Mouse (Mus musculus) urinary bladder, postnatal 14 days (tissue): Measurements from ENCODE around the gene Tlk2.
A peak's percentile ranks its signal among the peaks of the same experiment; 100 is the strongest.

Experiments used
- DNase-seq: peaks from one replicate; pipeline ENCODE4 v3.0.0; 2021; ENCODE audit warnings: low spot score

The Tlk2 gene

GRCm38 (mm10) chr11:105261601-105262351, 83.2 kb downstream of the Tlk2 start:
- no peak for DNase-seq

GRCm38 (mm10) chr11:105264506-105264905, 85.9 kb downstream of the Tlk2 start:
- DNase-seq = no peak

DNA sequence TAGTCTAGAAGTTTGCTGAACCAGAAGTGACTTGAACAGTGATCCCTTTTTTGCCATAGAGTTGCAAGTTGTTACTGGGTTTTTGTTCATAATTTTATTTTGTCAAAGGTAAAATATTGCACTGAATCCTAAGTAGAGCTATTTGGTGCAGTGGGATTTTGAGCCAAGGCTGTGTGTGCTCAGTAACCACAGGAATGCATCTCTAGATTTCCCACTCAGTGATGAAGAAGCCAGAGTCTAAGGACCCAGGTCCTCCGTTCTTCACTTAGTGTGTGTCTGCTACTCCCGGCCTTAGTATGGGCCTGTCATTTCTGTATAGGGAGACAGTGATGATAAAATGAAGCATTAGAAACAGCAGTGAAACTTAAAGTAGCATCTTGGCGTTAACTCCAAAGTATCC, 86.4 kb downstream of the Tlk2 start:
- DNase-seq = no peak

DNA sequence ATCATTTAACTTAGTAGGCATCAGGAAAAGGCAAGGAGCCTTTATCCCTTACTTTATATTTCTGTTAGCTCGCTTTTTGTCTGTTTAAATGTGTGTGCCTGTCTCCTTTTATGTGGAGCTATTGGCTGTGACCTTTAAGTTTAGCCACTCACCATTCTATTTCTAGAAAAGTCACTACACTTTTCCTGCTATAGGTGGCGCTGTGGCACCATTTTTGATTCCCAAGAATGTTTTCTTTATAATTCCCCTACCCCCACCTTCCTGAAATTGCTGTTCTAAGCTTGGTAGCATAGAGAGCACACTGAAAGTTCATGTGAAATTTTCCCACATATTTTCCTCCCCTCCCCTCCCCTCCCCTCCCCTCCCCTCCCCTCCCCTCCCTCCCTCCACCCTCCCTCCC, 91.5 kb downstream of the Tlk2 start:
- peak; percentile 58 for DNase-seq

DNA sequence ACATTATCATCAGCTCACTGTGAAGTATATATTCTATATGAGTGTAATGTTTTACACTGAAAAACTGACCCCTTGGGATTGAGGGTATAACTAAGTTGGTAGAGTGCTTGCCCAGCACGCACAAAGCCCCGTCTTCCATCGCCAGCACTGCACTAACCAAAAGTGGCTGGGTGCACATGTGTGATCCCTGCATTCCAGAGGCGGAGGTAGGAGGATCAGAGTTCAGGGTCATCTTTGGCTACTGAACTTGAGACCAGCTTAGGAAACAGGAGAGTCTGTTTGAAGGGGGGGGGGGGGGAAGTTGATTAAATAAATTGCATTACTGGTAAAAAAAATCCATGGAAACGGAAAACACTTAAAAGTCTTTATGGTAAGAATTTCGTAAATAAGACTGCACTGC, 101.8 kb downstream of the Tlk2 start:
- DNase-seq = no peak

DNA sequence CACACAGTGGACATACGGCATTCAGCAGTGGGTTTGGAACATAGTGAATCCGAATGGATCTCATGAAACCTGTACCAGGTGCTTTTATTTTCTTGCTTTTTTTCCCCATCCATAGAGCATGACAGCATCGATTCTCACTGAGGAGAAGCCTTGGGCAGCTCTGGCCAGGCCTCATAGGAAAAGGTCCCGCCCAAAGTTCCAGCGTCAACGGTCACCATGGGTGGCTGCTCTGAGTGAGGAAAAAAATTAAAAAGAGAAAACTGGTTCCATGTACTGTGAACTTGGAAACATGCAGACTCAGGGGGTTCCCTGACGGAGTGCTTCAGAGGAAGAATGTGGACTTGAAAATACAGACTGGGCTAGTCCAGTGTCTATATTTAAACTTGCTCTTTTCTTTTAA, 102.7 kb downstream of the Tlk2 start:
- DNase-seq = no peak

DNA sequence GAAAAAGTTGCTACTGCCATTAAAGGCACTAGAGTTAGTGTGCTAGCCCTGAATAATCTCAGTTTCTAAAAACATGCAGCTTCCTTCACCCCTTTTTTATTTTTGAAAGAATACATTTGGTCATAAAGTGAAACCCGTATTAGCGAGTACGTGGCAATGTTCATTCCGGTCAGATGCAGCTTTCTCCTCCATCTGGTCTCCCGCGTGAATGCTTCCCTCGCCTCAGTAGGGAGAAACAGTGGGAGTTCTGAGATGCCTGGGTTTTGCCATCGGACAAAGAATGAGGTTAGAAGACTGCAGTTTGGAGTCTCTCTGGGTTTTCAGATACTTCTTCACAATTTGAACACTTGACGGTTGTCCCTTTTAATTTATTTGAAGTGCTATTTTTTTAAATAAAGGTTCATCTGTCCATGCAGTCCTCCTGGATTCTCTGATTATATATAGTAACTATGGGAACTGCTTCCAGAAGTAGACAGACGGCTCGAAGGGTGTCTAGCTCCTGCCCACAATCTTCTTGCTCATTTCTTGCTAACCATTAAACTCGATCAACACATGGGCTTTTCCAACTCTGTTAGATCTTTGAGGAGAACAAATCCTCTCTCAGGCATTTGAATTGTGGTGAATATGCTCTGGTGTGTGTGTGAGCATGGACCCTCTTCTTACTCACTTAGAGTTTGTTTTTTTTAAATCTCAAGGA, 103.3 kb downstream of the Tlk2 start:
- no peak for DNase-seq

- peak; percentile 30 for DNase-seq
These were observed 103.9 kb downstream of the Tlk2 start for GRCm38 (mm10) chr11:105282460-105282859.

DNA sequence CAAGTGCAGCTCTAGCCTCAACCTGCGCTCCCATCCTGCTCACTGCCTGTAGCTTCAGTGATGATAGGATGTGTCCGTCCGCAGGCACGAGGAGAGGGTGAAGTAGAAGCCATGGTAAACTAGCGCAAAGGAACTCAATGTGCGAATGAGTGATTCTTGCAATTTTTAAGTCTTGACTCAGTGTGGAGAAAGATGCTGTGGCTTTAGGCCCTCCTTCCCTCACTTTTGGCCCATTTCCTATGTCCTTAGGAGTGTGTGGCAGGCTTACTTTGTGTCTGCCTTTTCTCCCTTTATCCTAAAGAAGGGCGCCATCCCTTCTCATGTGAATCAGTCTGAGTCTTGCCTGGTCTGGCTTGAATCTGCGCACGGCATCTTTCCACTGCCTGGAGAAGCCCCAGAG, 104.4 kb downstream of the Tlk2 start:
- no peak for DNase-seq

DNA sequence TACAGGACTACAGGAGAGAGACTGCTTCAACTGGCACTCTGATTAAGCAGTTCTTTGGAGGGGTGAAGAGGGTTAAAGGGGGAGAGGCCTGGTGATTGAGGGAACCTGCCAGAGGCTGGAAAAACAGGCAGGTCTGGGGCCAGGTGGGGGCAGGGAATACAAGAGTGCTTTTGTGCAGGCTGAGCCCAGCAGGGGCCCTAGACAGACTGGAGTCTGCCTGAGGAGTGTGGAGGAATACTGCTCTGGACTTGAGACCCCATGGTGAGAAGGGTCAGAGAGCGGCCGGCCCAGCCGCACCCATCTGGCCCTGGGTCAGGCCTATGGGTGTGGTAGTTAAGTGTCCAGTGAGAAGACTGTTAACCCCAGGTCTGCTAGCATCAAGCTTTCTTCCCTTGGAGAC, 107.1 kb downstream of the Tlk2 start:
- DNase-seq = peak; percentile 38

DNA sequence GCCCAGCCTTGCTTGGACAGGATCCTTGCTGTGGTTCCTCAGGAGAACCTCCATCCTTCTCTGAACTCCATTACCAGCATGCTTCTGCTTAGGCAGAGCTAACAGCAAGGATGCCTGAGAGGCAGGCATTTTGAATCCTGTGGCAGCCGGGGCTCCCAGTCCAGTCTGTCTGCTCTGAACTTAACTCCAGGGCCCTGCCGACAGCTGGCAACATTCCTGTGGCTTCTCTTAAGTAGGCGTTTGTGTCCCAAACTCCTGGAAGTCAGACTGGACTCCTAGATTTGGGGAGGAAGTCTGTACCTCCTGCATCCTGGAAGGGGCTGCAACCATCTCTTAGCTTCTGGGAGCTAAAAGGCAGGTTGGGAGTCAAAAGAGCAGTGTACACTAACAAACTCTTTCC, 110.8 kb downstream of the Tlk2 start:
- no peak for DNase-seq

DNA sequence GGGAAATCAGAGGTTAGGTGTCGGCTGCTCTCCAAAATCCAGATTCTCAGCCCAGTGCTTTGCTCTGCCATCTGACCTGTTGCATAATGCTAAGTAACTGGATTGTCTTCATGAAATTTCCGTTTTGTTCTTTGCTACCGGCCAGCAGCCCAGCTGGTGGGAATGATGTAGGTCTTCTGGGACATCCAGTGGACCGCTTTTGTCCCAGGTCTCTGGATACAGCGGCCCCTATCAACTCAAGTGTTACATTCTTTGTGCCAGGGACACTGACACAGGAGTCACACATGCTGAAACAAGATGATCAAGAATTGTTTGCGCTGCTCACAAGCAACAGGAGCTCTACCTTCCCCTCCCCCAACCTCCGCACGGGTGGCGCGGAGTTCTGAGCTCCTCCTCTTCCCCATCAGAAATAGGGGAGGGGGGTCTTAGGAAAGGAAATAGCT, 113.1 kb downstream of the Tlk2 start:
- peak; percentile 25 for DNase-seq

DNA sequence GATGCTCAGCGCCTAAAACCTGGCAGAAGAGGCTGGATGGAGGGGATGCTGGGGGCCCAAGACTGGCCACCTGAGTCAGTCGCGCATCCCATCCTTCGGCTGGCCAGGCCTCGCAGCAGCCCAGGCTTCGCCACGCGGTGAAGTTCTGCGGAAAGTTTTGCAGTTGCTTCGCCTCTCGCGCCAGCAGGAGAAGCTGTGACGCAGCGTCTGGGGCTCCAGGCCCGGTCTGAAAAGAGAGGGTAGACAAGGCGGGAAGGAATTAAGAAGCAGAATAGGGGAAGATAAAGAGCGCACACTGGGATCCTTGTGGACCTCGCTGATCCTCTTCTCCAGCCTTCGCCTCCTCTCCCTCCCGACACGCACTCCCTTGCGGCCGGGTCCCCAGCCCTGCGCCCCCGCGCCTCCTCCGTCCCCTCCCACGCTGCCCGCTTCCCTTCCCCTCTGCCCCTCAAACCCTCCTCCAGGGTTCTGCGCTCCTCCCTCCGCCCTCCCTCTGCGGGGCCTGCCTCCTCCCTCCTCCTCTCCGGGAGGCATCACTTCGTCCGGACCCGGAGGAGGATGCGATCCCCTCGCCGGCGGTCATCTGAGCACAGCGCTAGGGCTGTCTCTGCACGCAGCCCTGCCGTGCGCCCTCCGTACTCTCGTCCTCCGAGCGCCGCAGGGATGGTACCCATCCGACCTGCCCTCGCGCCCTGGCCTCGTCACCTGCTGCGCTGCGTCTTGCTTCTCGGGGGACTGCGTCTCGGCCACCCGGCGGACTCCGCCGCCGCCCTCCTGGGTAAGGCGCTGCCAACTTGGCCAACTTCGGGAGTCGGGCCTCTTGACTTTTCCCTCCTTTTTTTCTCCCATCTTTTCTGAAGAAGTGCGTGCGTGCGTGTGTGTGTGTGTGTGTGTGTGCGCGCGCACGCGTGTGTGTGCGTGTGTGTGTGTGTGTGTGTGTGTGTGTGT, 113.8 kb downstream of the Tlk2 start, which contains the start of gene Mrc2:
Gene Mrc2, plus strand, starts transcription at position 520 of the 948 bp plus-strand sequence.
- peak; percentile 67 for DNase-seq

DNA sequence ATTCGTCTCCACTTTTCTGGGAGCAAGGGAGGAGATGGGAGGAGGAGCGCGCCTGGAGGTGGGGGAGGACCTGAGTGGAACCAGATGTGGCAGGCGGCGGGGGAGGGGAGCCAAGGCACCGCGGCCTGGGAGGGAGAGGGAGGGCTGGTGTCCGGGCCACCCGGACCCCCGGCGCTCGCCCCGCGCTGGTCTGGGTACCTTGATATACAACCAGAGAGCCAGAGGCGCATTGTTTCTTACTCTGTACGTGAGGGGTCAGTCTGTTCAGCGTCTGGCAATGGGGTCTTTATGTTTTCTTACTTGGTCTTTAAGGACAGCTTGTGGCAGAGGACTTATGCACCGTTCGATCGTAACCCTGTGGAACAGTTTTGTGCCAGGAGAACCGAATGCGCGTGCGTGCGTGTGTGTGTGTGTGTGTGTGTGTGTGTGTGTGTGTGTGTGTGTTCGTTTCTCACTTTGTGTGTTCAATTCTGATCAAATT, 114.5 kb downstream of the Tlk2 start:
- peak; percentile 65 for DNase-seq

DNA sequence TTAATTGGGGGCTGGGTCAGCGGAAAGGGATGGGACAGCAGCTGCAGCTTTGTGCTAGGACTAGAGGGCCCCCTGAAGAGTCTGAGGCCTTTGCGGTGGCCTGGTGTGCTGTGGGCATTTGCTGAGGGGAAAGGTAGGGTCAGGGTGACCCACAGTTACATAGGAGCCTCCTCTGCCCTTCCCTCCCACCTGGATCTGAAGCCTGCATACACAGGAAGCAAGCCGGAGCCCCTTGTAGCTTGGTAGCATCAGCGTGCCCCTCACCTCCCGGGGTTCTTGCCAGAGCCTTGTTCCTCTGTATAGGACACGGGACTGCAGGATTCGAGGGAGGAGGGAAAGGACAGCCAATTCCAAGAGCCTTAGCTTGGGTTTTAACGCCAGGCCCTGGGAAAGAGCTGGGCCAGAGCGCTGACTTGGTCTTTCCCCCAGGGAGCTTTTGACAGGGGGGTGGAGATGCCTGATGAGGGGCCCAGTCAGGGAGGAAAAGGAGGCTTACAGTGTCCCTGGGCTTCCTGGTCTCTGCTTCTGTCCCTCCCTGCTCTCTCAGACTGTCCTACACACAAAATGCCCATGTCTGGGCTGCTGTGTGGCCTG, 115.4 kb downstream of the Tlk2 start:
- DNase-seq = peak; percentile 28

DNA sequence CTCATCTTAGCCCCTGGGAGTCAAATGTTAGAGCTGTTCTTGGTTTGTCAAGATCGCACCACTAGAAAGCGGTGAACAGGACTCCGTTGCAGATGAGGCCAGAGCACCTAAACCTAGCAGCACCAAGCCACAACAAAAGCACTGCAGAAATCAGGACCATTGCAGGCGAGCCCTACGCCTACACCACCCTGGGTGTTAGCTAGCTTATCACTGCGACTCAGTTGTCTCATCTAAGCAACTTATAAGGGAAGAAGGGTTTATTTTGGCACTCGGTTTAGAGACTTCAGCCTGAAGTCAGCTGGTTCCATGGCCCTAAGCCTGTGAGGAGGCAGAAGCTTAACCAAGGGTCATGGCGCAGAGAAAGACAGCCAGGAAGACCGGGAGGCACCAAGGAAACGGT, 117.5 kb downstream of the Tlk2 start:
- DNase-seq = no peak

DNA sequence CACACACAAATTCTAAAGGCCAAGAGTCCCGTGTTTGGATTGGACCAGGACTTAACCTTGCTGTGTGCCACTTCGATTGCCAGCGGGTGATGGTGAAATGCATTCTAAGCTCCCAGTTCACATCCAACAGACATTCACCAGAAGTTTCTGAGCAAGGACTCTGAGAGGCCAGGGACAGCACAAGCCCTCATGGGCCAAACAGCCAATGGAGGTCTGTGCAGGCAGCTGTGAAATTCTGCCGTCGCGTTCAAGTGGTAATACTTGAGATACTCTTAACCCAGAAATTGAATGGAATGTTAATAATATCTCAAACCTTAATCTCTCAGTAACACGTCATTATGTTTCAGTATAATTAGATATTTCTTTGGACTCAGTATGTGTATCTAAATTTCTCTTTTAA, 131.6 kb downstream of the Tlk2 start:
- no peak for DNase-seq

DNA sequence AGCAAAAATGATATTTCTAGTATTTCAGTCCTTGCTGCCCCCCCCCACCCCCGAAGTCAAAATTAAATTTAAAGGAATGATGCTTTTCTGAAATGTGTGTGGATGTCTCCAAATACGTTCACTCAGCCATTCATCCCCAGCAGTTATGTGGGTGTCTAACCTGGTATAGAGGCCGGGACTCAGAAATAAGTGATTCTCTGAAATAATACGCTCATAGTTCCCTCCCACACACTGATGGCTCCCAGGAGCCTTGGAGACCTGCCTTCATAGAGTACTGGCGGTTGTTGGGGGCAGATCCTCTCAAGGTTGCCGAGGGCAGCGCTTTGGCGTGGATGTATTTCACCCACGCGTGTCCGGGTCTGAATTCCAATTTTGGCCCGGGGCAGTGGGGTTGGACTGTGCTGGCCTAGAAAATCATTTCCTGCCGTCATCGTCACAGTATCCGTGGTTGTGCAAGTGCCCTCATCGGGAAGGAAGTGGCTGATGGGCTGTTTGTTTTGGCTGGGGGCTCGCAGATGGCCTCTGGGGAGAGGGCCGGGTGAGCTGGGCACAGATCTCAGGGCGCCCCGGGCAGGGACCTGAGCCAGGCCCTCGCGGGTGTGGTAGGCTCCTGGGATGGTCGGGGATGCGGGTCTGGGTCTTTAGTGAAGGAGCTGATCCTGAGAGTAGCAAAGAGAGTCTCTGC, 132.8 kb downstream of the Tlk2 start:
- DNase-seq = no peak

GRCm38 (mm10) chr11:105312311-105312942, 133.8 kb downstream of the Tlk2 start:
- DNase-seq = no peak

- no peak for DNase-seq
These were observed 134.5 kb downstream of the Tlk2 start for GRCm38 (mm10) chr11:105312972-105313632.
